Mouse (Mus musculus): ENCODE results near the gene H2-Q2.
"Not testable (repeated sequence)": the region's sequence is repeated elsewhere in the genome, so short reads cannot be mapped to it uniquely, and the experiment has no call there.

The H2-Q2 gene

GRCm38 (mm10) chr17:35318671-35319070 lies 23.4 kb upstream of the H2-Q2 start:
- H3K4me1 ChIP-seq (replicated peaks; ENCODE audit: low read depth, low read length): peaks cover 14% of the 10 kb centered on the region
- H3K9me3 ChIP-seq (ENCODE audit: low read length): no peaks in the 10 kb centered on the region
- no peak overlapping the region for H3K4me3 ChIP-seq (replicated peaks; ENCODE audit: low read length)
- H3K27me3 ChIP-seq (ENCODE audit: insufficient read depth, low read length): peaks cover 58% of the 10 kb centered on the region
- TF ChIP-seq CTCF (conservative IDR thresholded peaks at IDR 0.05; ENCODE audit: low read length): no peak
- no peak for TF ChIP-seq NANOG (IDR thresholded peaks at IDR 0.05; ENCODE audit: borderline replicate concordance, low read length)
- TF ChIP-seq POU5F1 (IDR thresholded peaks at IDR 0.05; ENCODE audit: borderline replicate concordance, low read length): no peak
- H3K36me3 ChIP-seq (ENCODE audit: insufficient read depth, low read length): no peaks in the 10 kb centered on the region

- H3K4me1 ChIP-seq (replicated peaks; ENCODE audit: low read depth, low read length): peaks cover 14% of the 10 kb centered on the region
- no peaks in the 10 kb centered on the region for H3K36me3 ChIP-seq (ENCODE audit: insufficient read depth, low read length)
- H3K27me3 ChIP-seq (ENCODE audit: insufficient read depth, low read length): peaks cover 60% of the 10 kb centered on the region
- H3K9me3 ChIP-seq (ENCODE audit: low read length): no peaks in the 10 kb centered on the region
- peak within 1 kb of the TSS; percentile 74 for H3K4me3 ChIP-seq (replicated peaks; ENCODE audit: low read length)
- TF ChIP-seq POU5F1 (IDR thresholded peaks at IDR 0.05; ENCODE audit: borderline replicate concordance, low read length) (no peak), NANOG (IDR thresholded peaks at IDR 0.05; ENCODE audit: borderline replicate concordance, low read length) (no peak), CTCF (conservative IDR thresholded peaks at IDR 0.05; ENCODE audit: low read length) (no peak)
These were observed 21.5 kb upstream of the H2-Q2 start, which contains the start of gene H2-Q1 for GRCm38 (mm10) chr17:35320327-35321081. Gene H2-Q1 (plus strand): TSS chr17:35320405.

- H3K27me3 ChIP-seq (ENCODE audit: insufficient read depth, low read length): peaks cover 34% of the 10 kb centered on the region
- peak; percentile 12 for TF ChIP-seq CTCF (conservative IDR thresholded peaks at IDR 0.05; ENCODE audit: low read length)
These were observed 16.9 kb upstream of the H2-Q2 start for GRCm38 (mm10) chr17:35325124-35325523.

GRCm38 (mm10) chr17:35326000-35326399 lies 16.0 kb upstream of the H2-Q2 start:
- Histone ChIP-seq H3K4me1 (replicated peaks; ENCODE audit: low read depth, low read length) (peaks cover 13% of the 10 kb centered on the region), H3K27me3 (ENCODE audit: insufficient read depth, low read length) (peaks cover 26% of the 10 kb centered on the region)
- not testable (repeated sequence) for H3K36me3 ChIP-seq (ENCODE audit: insufficient read depth, low read length); H3K4me3 ChIP-seq (replicated peaks; ENCODE audit: low read length); H3K9me3 ChIP-seq (ENCODE audit: low read length)

More at GRCm38 (mm10) chr17:35325124-35325523, 16.9 kb upstream of the H2-Q2 start:
- H3K4me3 ChIP-seq (replicated peaks; ENCODE audit: low read length); H3K9me3 ChIP-seq (ENCODE audit: low read length); H3K36me3 ChIP-seq (ENCODE audit: insufficient read depth, low read length): not testable (repeated sequence)
- peaks cover 21% of the 10 kb centered on the region for H3K4me1 ChIP-seq (replicated peaks; ENCODE audit: low read depth, low read length)

GRCm38 (mm10) chr17:35329714-35330113 lies 12.3 kb upstream of the H2-Q2 start:
- not testable (repeated sequence) for H3K36me3 ChIP-seq (ENCODE audit: insufficient read depth, low read length); H3K4me1 ChIP-seq (replicated peaks; ENCODE audit: low read depth, low read length); H3K4me3 ChIP-seq (replicated peaks; ENCODE audit: low read length); H3K9me3 ChIP-seq (ENCODE audit: low read length)
- H3K27me3 ChIP-seq (ENCODE audit: insufficient read depth, low read length): peaks cover 14% of the 10 kb centered on the region

- H3K27me3 ChIP-seq (ENCODE audit: insufficient read depth, low read length): peaks cover 14% of the 10 kb centered on the region
- not testable (repeated sequence) for H3K36me3 ChIP-seq (ENCODE audit: insufficient read depth, low read length); H3K4me1 ChIP-seq (replicated peaks; ENCODE audit: low read depth, low read length); H3K4me3 ChIP-seq (replicated peaks; ENCODE audit: low read length); H3K9me3 ChIP-seq (ENCODE audit: low read length)
These were observed 10.5 kb upstream of the H2-Q2 start for GRCm38 (mm10) chr17:35331546-35331945.

- Histone ChIP-seq H3K27me3 (ENCODE audit: insufficient read depth, low read length) (peaks cover 50% of the 10 kb centered on the region), H3K4me1 (replicated peaks; ENCODE audit: low read depth, low read length) (peaks cover 18% of the 10 kb centered on the region), H3K36me3 (ENCODE audit: insufficient read depth, low read length) (no peaks in the 10 kb centered on the region), H3K4me3 (replicated peaks; ENCODE audit: low read length) (peak overlapping the region; percentile 79), H3K9me3 (ENCODE audit: low read length) (no peaks in the 10 kb centered on the region)
- TF ChIP-seq POU5F1 (IDR thresholded peaks at IDR 0.05; ENCODE audit: borderline replicate concordance, low read length) (no peak), NANOG (IDR thresholded peaks at IDR 0.05; ENCODE audit: borderline replicate concordance, low read length) (no peak), CTCF (conservative IDR thresholded peaks at IDR 0.05; ENCODE audit: low read length) (no peak)
These were observed 852 bp downstream of the H2-Q2 start for GRCm38 (mm10) chr17:35342711-35343476.

GRCm38 (mm10) chr17:35347659-35348058 lies 5.6 kb downstream of the H2-Q2 start:
- not testable (repeated sequence) for H3K36me3 ChIP-seq (ENCODE audit: insufficient read depth, low read length); H3K4me3 ChIP-seq (replicated peaks; ENCODE audit: low read length); H3K9me3 ChIP-seq (ENCODE audit: low read length)
- H3K4me1 ChIP-seq (replicated peaks; ENCODE audit: low read depth, low read length): peaks cover 39% of the 10 kb centered on the region
- H3K27me3 ChIP-seq (ENCODE audit: insufficient read depth, low read length): peaks cover 27% of the 10 kb centered on the region

- peaks cover 25% of the 10 kb centered on the region for H3K4me1 ChIP-seq (replicated peaks; ENCODE audit: low read depth, low read length)
- H3K4me3 ChIP-seq (replicated peaks; ENCODE audit: low read length); H3K9me3 ChIP-seq (ENCODE audit: low read length); H3K36me3 ChIP-seq (ENCODE audit: insufficient read depth, low read length): not testable (repeated sequence)
- peaks cover 28% of the 10 kb centered on the region for H3K27me3 ChIP-seq (ENCODE audit: insufficient read depth, low read length)
These were observed 11.2 kb downstream of the H2-Q2 start for GRCm38 (mm10) chr17:35353275-35353674.

All from E14TG2a.4 (cell line).